Mouse (Mus musculus) mouse embryonic stem cell (cell line): ENCODE results near the gene Nr1h5.

Experiments
- in situ Hi-C, 2 experiments: fragments of 300-500 bp; cut with MboI; formaldehyde crosslinking; loops; 1 replicate in 1 of 2; 3 replicates in 1 of 2; pipeline ENCODE4 v1.14.3; 2019 to 2020; ENCODE audit warnings: low sequenced_read_pairs in 2 of 2, low pct_unique_long_range_greater_than_20kb in 1 of 2, mixed read lengths in 1 of 2; ENCODE audit not compliant: unreplicated experiment in 1 of 2

Gene Nr1h5

DNA sequence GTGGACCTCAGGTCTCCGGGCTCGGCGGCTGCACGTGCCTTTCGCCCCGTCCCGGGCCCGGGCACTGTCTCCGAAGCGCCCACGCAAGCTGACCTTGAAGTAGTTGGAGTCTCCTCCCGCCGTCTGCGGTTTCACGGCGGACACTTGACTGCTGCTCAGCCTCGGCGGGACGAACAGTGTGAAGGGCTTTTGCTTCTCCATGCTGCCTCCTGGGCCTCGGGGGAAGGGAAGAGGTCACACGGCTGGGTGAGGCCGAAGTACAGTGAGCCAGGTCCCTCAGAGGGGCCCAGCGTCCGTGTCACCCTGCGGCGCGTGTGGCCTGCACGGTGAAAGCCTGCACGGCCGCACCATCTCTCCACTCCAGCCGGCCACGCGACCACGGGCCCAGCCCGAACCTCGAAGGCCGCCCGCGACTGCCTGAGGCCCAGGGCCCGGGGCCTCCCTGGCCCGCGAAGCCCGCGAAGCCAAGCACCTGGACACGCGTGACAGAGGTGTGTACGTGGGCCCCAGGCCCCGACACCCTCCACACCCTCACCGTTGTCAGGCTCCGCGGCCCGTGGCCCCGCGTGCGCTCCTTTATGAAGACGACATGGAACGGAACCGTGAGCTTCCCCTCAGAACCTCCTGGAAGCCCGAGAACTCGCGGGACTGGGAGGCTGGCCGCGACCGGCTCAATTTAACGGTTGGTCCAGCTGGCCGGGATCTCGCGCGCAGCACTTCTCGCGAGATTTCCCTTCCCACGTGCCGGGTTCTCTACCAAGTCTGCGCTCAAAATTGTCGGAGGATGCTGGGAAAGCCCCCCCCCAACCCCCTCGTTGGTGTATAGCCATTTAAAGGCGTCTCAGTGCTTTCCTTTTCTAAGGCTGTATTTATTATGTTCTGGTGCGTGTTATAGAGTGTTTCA is 28.2 kb downstream of the Nr1h5 start, which contains the start of gene Sycp1:
Gene Sycp1 (minus strand): TSS at position 650 of the 904 bp plus-strand sequence.
- in situ Hi-C loops: no loop called here

- in situ Hi-C loops: no loop called here
Measured at GRCm38 (mm10) chr3:102899136-102899535, 64.8 kb downstream of the Nr1h5 start.
